ENCODE assay signal across 13 mouse cellular contexts in genomic region chr6:112758541-112758940, GRCm38 (mm10).
A peak's percentile ranks its signal among the peaks of the same experiment; 100 is the strongest.
DNase-seq lines count a peak whose midpoint lies in the region; ATAC-seq lines count a peak whose summit lies in the region.
"Had no signal": no experiment of that assay in that cellular context is flagged by ENCODE, and none has a peak within 500 bp of the region (broad histone marks: within the 10 kb centered on the region; RNA-seq: fewer than 3 reads in every experiment).

No protein-coding gene starts in this region.

- H3K9ac ChIP-seq in neural tube, embryonic 15.5 days (replicated peaks), result no peak overlapping the region
- H3K9ac ChIP-seq: forebrain, embryonic 13.5 days had no signal

- no peaks in the 10 kb centered on the region for H3K27me3 ChIP-seq in neural tube, embryonic 15.5 days (replicated peaks)
- H3K27me3 ChIP-seq: forebrain, embryonic 13.5 days had no signal

- ATAC-seq in neural tube, embryonic 15.5 days (ENCODE audit: low FRiP score), result no peak
- ATAC-seq: CD4-positive, CD25-positive, alpha-beta regulatory T cell, adult 4 months; forebrain, embryonic 13.5 days had no signal

- WGBS in neural tube, embryonic 15.5 days, result 64% methylated on average over 4 of the region's 4 CpGs

- peaks cover 27% of the 10 kb centered on the region for H3K36me3 ChIP-seq in neural tube, embryonic 15.5 days

- H3K4me3 ChIP-seq in neural tube, embryonic 15.5 days (replicated peaks), result no peak overlapping the region
- H3K4me3 ChIP-seq: forebrain, embryonic 13.5 days had no signal

- peak; percentile 23 to 30 for DNase-seq in heart, adult 18-20 months
- no peak for DNase-seq in heart, adult 9 months (ENCODE audit: low spot score in 2 of 2)
- peak; percentile 20 for DNase-seq in neural tube, embryonic 10.5 days (ENCODE audit: extremely low spot score, low spot score)
- DNase-seq in kidney, adult 8-10 months, result peak; percentile 39 to 58
- peak; percentile 64 for DNase-seq in yolk sac, embryonic 10.5 days (ENCODE audit: low spot score)
- no peak for DNase-seq in cerebellum, postnatal 14 days
- no peak for DNase-seq in lung, postnatal 10 days
- DNase-seq: right cerebral cortex, postnatal 14 days had no signal

- H3K4me1 ChIP-seq in neural tube, embryonic 15.5 days, result peaks cover 3% of the 10 kb centered on the region; the same call in 1 of the 2 replicates
- H3K4me1 ChIP-seq: forebrain, embryonic 13.5 days had no signal

- H3K27ac ChIP-seq in neural tube, embryonic 15.5 days (replicated peaks), result no peak overlapping the region
- H3K27ac ChIP-seq: forebrain, embryonic 13.5 days; macrophage; stomach, postnatal 0 days had no signal

- H3K9me3 ChIP-seq in neural tube, embryonic 15.5 days (replicated peaks), result no peaks in the 10 kb centered on the region
- H3K9me3 ChIP-seq: forebrain, embryonic 13.5 days had no signal

- no peak overlapping the region for H3K4me2 ChIP-seq in neural tube, embryonic 15.5 days
- H3K4me2 ChIP-seq: forebrain, embryonic 13.5 days had no signal

Comparison
In these comparisons a context has a peak if more than half of its experiments do, and no peak if none do; other contexts are left out.
1. DNase-seq: peak in heart, adult 18-20 months (2 of 2), neural tube, embryonic 10.5 days (single experiment), kidney, adult 8-10 months (2 of 2) and yolk sac, embryonic 10.5 days (single experiment); none in heart, adult 9 months (0 of 2), cerebellum, postnatal 14 days (0 of 2) and lung, postnatal 10 days (single experiment).